Mouse (Mus musculus) embryonic fibroblast, embryonic 13.5 days (primary cell): ENCODE results near the gene Gm5751.

ENCODE experiments used
- CTCF ChIP-seq: IDR thresholded peaks from 2 replicates; pipeline ENCODE4 v1.5.1; 2011; ENCODE audit warnings: mild to moderate bottlenecking, control low read depth, low read length, moderate library complexity, borderline replicate concordance; ENCODE audit not compliant: insufficient read depth
- POLR2A ChIP-seq: IDR thresholded peaks from 2 replicates; pipeline ENCODE4 v1.6.1; 2011; ENCODE audit warnings: low read depth, mild to moderate bottlenecking, control low read depth, low read length, moderate library complexity

GRCm38 (mm10) chrX:8852486-8852885 lies 21.6 kb upstream of the Gm5751 start:
- TF ChIP-seq CTCF (no peak), POLR2A (no peak)
